Mouse (Mus musculus): Measurements from ENCODE around the gene Enho.
"Not testable (repeated sequence)": the region's sequence is repeated elsewhere in the genome, so short reads cannot be mapped to it uniquely, and the experiment has no call there.

Enho gene

GRCm38 (mm10) chr4:41639913-41640507, at the start of gene Enho:
Enho (minus strand) TSS chr4:41640324.
- DNase-seq (ENCODE audit: low read depth, low spot score), result peak; percentile 73

- not testable (repeated sequence) for DNase-seq (ENCODE audit: low read depth, low spot score)
Observed at GRCm38 (mm10) chr4:41688562-41688961, 48.4 kb upstream of the Enho start.

GRCm38 (mm10) chr4:41685882-41686492, 45.9 kb upstream of the Enho start:
- DNase-seq (ENCODE audit: low read depth, low spot score), result not testable (repeated sequence)

GRCm38 (mm10) chr4:41684931-41685453, 44.9 kb upstream of the Enho start:
- DNase-seq (ENCODE audit: low read depth, low spot score), result not testable (repeated sequence)

- DNase-seq (ENCODE audit: low read depth, low spot score), result not testable (repeated sequence)
Observed at GRCm38 (mm10) chr4:41684131-41684930, 44.2 kb upstream of the Enho start.

GRCm38 (mm10) chr4:41683303-41683702, 43.2 kb upstream of the Enho start:
- DNase-seq (ENCODE audit: low read depth, low spot score), result not testable (repeated sequence)

GRCm38 (mm10) chr4:41682789-41683188, 42.7 kb upstream of the Enho start:
- no peak for DNase-seq (ENCODE audit: low read depth, low spot score)

GRCm38 (mm10) chr4:41681947-41682346, 41.8 kb upstream of the Enho start:
- DNase-seq (ENCODE audit: low read depth, low spot score), result no peak

- no peak for DNase-seq (ENCODE audit: low read depth, low spot score)
Observed at GRCm38 (mm10) chr4:41681176-41681575, 41.1 kb upstream of the Enho start.

- DNase-seq (ENCODE audit: low read depth, low spot score), result no peak
Observed at GRCm38 (mm10) chr4:41679291-41679690, 39.2 kb upstream of the Enho start.

GRCm38 (mm10) chr4:41678863-41679262, 38.7 kb upstream of the Enho start:
- DNase-seq (ENCODE audit: low read depth, low spot score), result no peak

- no peak for DNase-seq (ENCODE audit: low read depth, low spot score)
Observed at GRCm38 (mm10) chr4:41677006-41677629, 37.0 kb upstream of the Enho start.

- no peak for DNase-seq (ENCODE audit: low read depth, low spot score)
Observed at GRCm38 (mm10) chr4:41676248-41677005, 36.3 kb upstream of the Enho start.

- DNase-seq (ENCODE audit: low read depth, low spot score), result no peak
Observed at GRCm38 (mm10) chr4:41673186-41673585, 33.1 kb upstream of the Enho start.

- no peak for DNase-seq (ENCODE audit: low read depth, low spot score)
Observed at GRCm38 (mm10) chr4:41672522-41672963, 32.4 kb upstream of the Enho start.

GRCm38 (mm10) chr4:41671963-41672480, 31.9 kb upstream of the Enho start:
- no peak for DNase-seq (ENCODE audit: low read depth, low spot score)

- DNase-seq (ENCODE audit: low read depth, low spot score), result no peak
Observed at GRCm38 (mm10) chr4:41671500-41671899, 31.4 kb upstream of the Enho start.

GRCm38 (mm10) chr4:41670836-41671235, 30.7 kb upstream of the Enho start:
- DNase-seq (ENCODE audit: low read depth, low spot score), result no peak

GRCm38 (mm10) chr4:41666646-41667045, 26.5 kb upstream of the Enho start:
- no peak for DNase-seq (ENCODE audit: low read depth, low spot score)

- DNase-seq (ENCODE audit: low read depth, low spot score), result no peak
Observed at GRCm38 (mm10) chr4:41665009-41665675, 25.0 kb upstream of the Enho start.
